Mouse (Mus musculus) naive thymus-derived CD4-positive, alpha-beta T cell, adult 2 months (primary cell): ENCODE measurements around the gene Bub1.

Source experiments
- DNase-seq: peaks from one replicate; pipeline ENCODE4 v3.0.0-alpha.2; 2011; ENCODE audit warnings: low read depth

The Bub1 gene

GRCm38 (mm10) chr2:127831401-127832102 is at the start of gene Bub1:
Gene Bub1, minus strand, starts transcription at chr2:127831865.
- DNase-seq, result peak; percentile 95

GRCm38 (mm10) chr2:127881063-127881462 is 49.4 kb upstream of the Bub1 start:
- DNase-seq, result peak; percentile 59

GRCm38 (mm10) chr2:127864381-127864780 is 32.7 kb upstream of the Bub1 start:
- DNase-seq, result no peak

GRCm38 (mm10) chr2:127854332-127854991 is 22.8 kb upstream of the Bub1 start:
- no peak for DNase-seq

GRCm38 (mm10) chr2:127850371-127850770 is 18.7 kb upstream of the Bub1 start:
- no peak for DNase-seq

GRCm38 (mm10) chr2:127846571-127846970 is 14.9 kb upstream of the Bub1 start:
- DNase-seq, result no peak

GRCm38 (mm10) chr2:127846008-127846407 is 14.3 kb upstream of the Bub1 start:
- DNase-seq, result no peak

- DNase-seq, result peak; percentile 36
These were observed 13.8 kb upstream of the Bub1 start for GRCm38 (mm10) chr2:127845346-127845982.

GRCm38 (mm10) chr2:127842421-127842820 is 10.8 kb upstream of the Bub1 start:
- DNase-seq, result no peak

GRCm38 (mm10) chr2:127841402-127841801 is 9.7 kb upstream of the Bub1 start:
- no peak for DNase-seq

- no peak for DNase-seq
These were observed 7.8 kb upstream of the Bub1 start for GRCm38 (mm10) chr2:127839425-127839824.

GRCm38 (mm10) chr2:127838576-127838975 is 6.9 kb upstream of the Bub1 start, which contains the start of gene Acoxl:
Gene Acoxl, plus strand, starts transcription at chr2:127838876.
- no peak for DNase-seq

GRCm38 (mm10) chr2:127832833-127833190 is 1.1 kb upstream of the Bub1 start:
- peak; percentile 74 for DNase-seq

- DNase-seq, result no peak
These were observed 603 bp upstream of the Bub1 start for GRCm38 (mm10) chr2:127832103-127832832.

GRCm38 (mm10) chr2:127791919-127792603 is 39.6 kb downstream of the Bub1 start, which contains the start of gene Mtln:
Gene Mtln, minus strand, starts transcription at chr2:127792488.
- DNase-seq, result peak; percentile 81

- peak; percentile 3 for DNase-seq
These were observed 41.9 kb downstream of the Bub1 start for GRCm38 (mm10) chr2:127789651-127790270.

- peak; percentile 28 for DNase-seq
These were observed 42.5 kb downstream of the Bub1 start for GRCm38 (mm10) chr2:127789138-127789537.

- peak; percentile 81 for DNase-seq
These were observed 43.1 kb downstream of the Bub1 start, which contains the start of gene Nphp1 for GRCm38 (mm10) chr2:127788440-127789116. Gene Nphp1, minus strand, starts transcription at chr2:127788897.

GRCm38 (mm10) chr2:127787226-127787625 is 44.4 kb downstream of the Bub1 start:
- DNase-seq, result no peak

- no peak for DNase-seq
These were observed 53.2 kb downstream of the Bub1 start for GRCm38 (mm10) chr2:127778451-127778850.

- no peak for DNase-seq
These were observed 56.7 kb downstream of the Bub1 start for GRCm38 (mm10) chr2:127775013-127775412.
